Mouse (Mus musculus): Measurements from ENCODE around the gene Ust.

- TF ChIP-seq SMC3 (IDR thresholded peaks at IDR 0.05; ENCODE audit: low read depth, low read length) = no peak
- no peak for TF ChIP-seq NELFE (IDR thresholded peaks at IDR 0.05; ENCODE audit: low read depth, low read length)
- TF ChIP-seq MXI1 (IDR thresholded peaks at IDR 0.05; ENCODE audit: low read depth, low read length) = no peak
- TF ChIP-seq USF2 (conservative IDR thresholded peaks at IDR 0.05; ENCODE audit: low read depth, low read length) = no peak
- TF ChIP-seq RCOR1 (conservative IDR thresholded peaks at IDR 0.05; ENCODE audit: low read depth, low read length) = no peak
- TF ChIP-seq POLR2A (IDR thresholded peaks at IDR 0.05; ENCODE audit: low read depth, low read length) = no peak
- TF ChIP-seq MYC (IDR thresholded peaks at IDR 0.05; ENCODE audit: low read depth, low read length) = no peak
- no peak for TF ChIP-seq NRF1 (IDR thresholded peaks at IDR 0.05; ENCODE audit: low read depth, low read length)
- TF ChIP-seq CTCF (conservative IDR thresholded peaks at IDR 0.05 in 1 of 2, IDR thresholded peaks at IDR 0.05 in 1 of 2; ENCODE audit: low read depth in 2 of 2, low read length in 2 of 2) = no peak
- no peak for TF ChIP-seq POLR2AphosphoS2 (IDR thresholded peaks at IDR 0.05; ENCODE audit: low read depth, low read length)
- TF ChIP-seq CHD2 (IDR thresholded peaks at IDR 0.05; ENCODE audit: low read length) = no peak
- no peak for TF ChIP-seq ZMIZ1 (IDR thresholded peaks at IDR 0.05; ENCODE audit: low read depth, low read length)
- TF ChIP-seq CHD1 (IDR thresholded peaks at IDR 0.05; ENCODE audit: low read depth, low read length) = no peak
- TF ChIP-seq MAX (IDR thresholded peaks at IDR 0.05; ENCODE audit: low read length) = no peak
Observed at GRCm38 (mm10) chr10:8290661-8291060, 228.0 kb downstream of the Ust start.

All from CH12.LX (cell line).